Mouse (Mus musculus) ES-E14 (cell line): Measurements from ENCODE around the gene Tbc1d19.

Experiments used
- CHD2 ChIP-seq: IDR thresholded peaks from 2 replicates; pipeline ENCODE4 v1.6.1; 2014; ENCODE audit warnings: mild to moderate bottlenecking, low read depth, low read length, inconsistent platforms
- HCFC1 ChIP-seq: IDR thresholded peaks from 2 replicates; pipeline ENCODE4 v1.6.1; 2012; ENCODE audit warnings: low read length, inconsistent platforms, borderline replicate concordance; ENCODE audit not compliant: insufficient read depth

DNA sequence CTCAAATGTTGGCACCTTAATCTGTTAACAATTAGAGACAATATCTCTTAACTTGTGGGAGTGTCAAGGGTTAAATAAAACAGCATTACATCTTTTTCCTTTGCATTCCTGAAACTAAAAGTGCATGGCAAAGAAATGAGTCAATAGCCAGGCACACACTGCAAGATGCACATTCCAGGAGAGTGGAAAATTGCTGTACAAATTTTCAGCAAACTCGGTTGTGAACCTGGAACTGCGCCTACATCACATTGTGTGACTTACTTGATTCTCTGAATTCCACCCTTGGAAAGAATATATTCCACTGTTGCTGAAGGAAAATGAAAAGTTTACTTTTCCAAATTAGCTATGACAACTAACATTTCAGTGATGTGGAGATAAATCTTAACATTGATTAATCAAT lies 8.0 kb upstream of the Tbc1d19 start:
- no peak for TF ChIP-seq CHD2
- no peak for TF ChIP-seq HCFC1
